Mouse (Mus musculus): ENCODE results near the gene Ccdc6.
"Not testable (repeated sequence)": the region's sequence is repeated elsewhere in the genome, so short reads cannot be mapped to it uniquely, and the experiment has no call there.

The Ccdc6 gene

GRCm38 (mm10) chr10:70204505-70205399, 107.8 kb downstream of the Ccdc6 start, which contains the start of gene Mrln:
TSS of gene Mrln (plus strand) at chr10:70204664.
- DNase-seq (ENCODE audit: extremely low spot score, low spot score) = no peak

- no peak for DNase-seq (ENCODE audit: extremely low spot score, low spot score)
Observed at GRCm38 (mm10) chr10:70211281-70211680, 114.4 kb downstream of the Ccdc6 start.

- DNase-seq (ENCODE audit: extremely low spot score, low spot score) = no peak
Observed at GRCm38 (mm10) chr10:70220971-70221370, 124.0 kb downstream of the Ccdc6 start.

- not testable (repeated sequence) for DNase-seq (ENCODE audit: extremely low spot score, low spot score)
Observed at GRCm38 (mm10) chr10:70222231-70222630, 125.3 kb downstream of the Ccdc6 start.

- no peak for DNase-seq (ENCODE audit: extremely low spot score, low spot score)
Observed at GRCm38 (mm10) chr10:70224571-70224970, 127.7 kb downstream of the Ccdc6 start.

GRCm38 (mm10) chr10:70225760-70226159, 128.8 kb downstream of the Ccdc6 start:
- no peak for DNase-seq (ENCODE audit: extremely low spot score, low spot score)

- no peak for DNase-seq (ENCODE audit: extremely low spot score, low spot score)
Observed at GRCm38 (mm10) chr10:70226608-70227007, 129.7 kb downstream of the Ccdc6 start.

- no peak for DNase-seq (ENCODE audit: extremely low spot score, low spot score)
Observed at GRCm38 (mm10) chr10:70230352-70230751, 133.4 kb downstream of the Ccdc6 start.

- DNase-seq (ENCODE audit: extremely low spot score, low spot score) = no peak
Observed at GRCm38 (mm10) chr10:70237936-70238335, 141.0 kb downstream of the Ccdc6 start.

Data from neural tube, embryonic 10.5 days (tissue).